Mouse (Mus musculus): ENCODE measurements at regions not wholly inside any gene's neighbourhood (a gene's known extent, or its start where the extent isn't known, plus 50 kb on each side); places are given as distances from the start of the nearest gene placed in this dataset.
"Not testable (repeated sequence)": the region's sequence is repeated elsewhere in the genome, so short reads cannot be mapped to it uniquely, and the experiment has no call there.

DNA sequence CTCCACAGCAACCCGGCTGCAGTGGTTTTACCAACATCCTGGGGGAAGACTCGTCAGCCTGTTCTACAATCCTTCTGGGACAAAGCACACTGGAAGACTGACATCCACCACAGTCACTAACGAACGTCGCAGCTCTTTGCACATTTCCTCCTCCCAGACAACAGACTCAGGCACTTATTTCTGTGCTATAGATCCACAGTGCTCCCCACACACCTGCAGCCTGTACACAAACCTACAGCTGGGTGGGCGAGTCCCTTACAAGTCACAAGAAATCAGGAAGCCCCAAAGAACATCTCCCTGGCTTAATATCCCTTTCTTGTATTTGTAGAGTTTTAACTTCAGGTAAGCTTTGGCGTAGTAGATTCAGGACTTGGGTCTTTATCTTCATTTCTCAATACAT is 618.7 kb downstream of the Dad1 start:
- TF ChIP-seq ZNF384 (IDR thresholded peaks at IDR 0.05; ENCODE audit: low read depth, low read length); ZC3H11A (IDR thresholded peaks at IDR 0.05; ENCODE audit: borderline replicate concordance, low read depth, low read length); HCFC1 (IDR thresholded peaks at IDR 0.05; ENCODE audit: borderline replicate concordance, insufficient read depth, low read length); CHD2 (IDR thresholded peaks at IDR 0.05; ENCODE audit: low read depth, low read length); MAFK (IDR thresholded peaks at IDR 0.05; ENCODE audit: insufficient read depth, low read depth, low read length): not testable (repeated sequence)

Measured in ES-E14 (cell line).